Mouse (Mus musculus): ENCODE data around the gene Adgrg4.

- TF ChIP-seq CTCF (IDR thresholded peaks at IDR 0.05) (no peak), EP300 (IDR thresholded peaks at IDR 0.05; ENCODE audit: insufficient read depth, low read depth, low read length) (no peak)
Measured at GRCm38 (mm10) chrX:56835842-56836241, 34.1 kb upstream of the Adgrg4 start.
